Mouse (Mus musculus) urinary bladder, postnatal 14 days (tissue): ENCODE data around the gene Tent4b.

ENCODE experiments used
- DNase-seq: peaks from one replicate; pipeline ENCODE4 v3.0.0; 2021; ENCODE audit warnings: low spot score

Tent4b gene

GRCm38 (mm10) chr8:88279220-88279619 lies 80.2 kb downstream of the Tent4b start:
- no peak for DNase-seq

GRCm38 (mm10) chr8:88279670-88280069 lies 80.7 kb downstream of the Tent4b start:
- DNase-seq, result no peak

- DNase-seq, result no peak
These were observed 81.9 kb downstream of the Tent4b start for GRCm38 (mm10) chr8:88280904-88281303.

- DNase-seq, result peak; percentile 77
These were observed 83.7 kb downstream of the Tent4b start for GRCm38 (mm10) chr8:88282684-88283083.

- DNase-seq, result no peak
These were observed 84.5 kb downstream of the Tent4b start for GRCm38 (mm10) chr8:88283243-88284115.

GRCm38 (mm10) chr8:88284738-88285137 lies 85.7 kb downstream of the Tent4b start:
- no peak for DNase-seq

GRCm38 (mm10) chr8:88285469-88286356 lies 86.7 kb downstream of the Tent4b start:
- no peak for DNase-seq

GRCm38 (mm10) chr8:88286421-88286960 lies 87.5 kb downstream of the Tent4b start:
- no peak for DNase-seq

- DNase-seq, result peak; percentile 35
These were observed 89.7 kb downstream of the Tent4b start for GRCm38 (mm10) chr8:88288622-88289242.

- no peak for DNase-seq
These were observed 90.9 kb downstream of the Tent4b start for GRCm38 (mm10) chr8:88289901-88290300.

- DNase-seq, result no peak
These were observed 91.6 kb downstream of the Tent4b start for GRCm38 (mm10) chr8:88290326-88291304.

GRCm38 (mm10) chr8:88291305-88291690 lies 92.3 kb downstream of the Tent4b start:
- DNase-seq, result no peak

GRCm38 (mm10) chr8:88292926-88293325 lies 93.9 kb downstream of the Tent4b start:
- DNase-seq, result no peak

GRCm38 (mm10) chr8:88293590-88294356 lies 94.8 kb downstream of the Tent4b start:
- no peak for DNase-seq

- DNase-seq, result no peak
These were observed 96.0 kb downstream of the Tent4b start for GRCm38 (mm10) chr8:88294977-88295376.

GRCm38 (mm10) chr8:88297976-88298732 lies 99.1 kb downstream of the Tent4b start:
- DNase-seq, result peak; percentile 40

GRCm38 (mm10) chr8:88298733-88299103 lies 99.7 kb downstream of the Tent4b start:
- no peak for DNase-seq

- DNase-seq, result no peak
These were observed 101.0 kb downstream of the Tent4b start for GRCm38 (mm10) chr8:88299907-88300603.
